Mouse (Mus musculus) kidney, adult 2 months (tissue): ENCODE measurements around the gene Ppm1n. TPM values are rescaled to one million over a fixed set of nuclear protein-coding genes. Genes with fewer than 3 reads are reported as not detected.

ENCODE experiments used
- DNase-seq: peaks from one replicate; pipeline ENCODE4 v3.0.0; 2021
- H3K27ac ChIP-seq: fragments of 200-500 bp; 2 replicates; pipeline ENCODE4 v1.5.1; 2012; ENCODE audit warnings: low read depth, low read length, control low read depth, inconsistent platforms; ENCODE audit not compliant: insufficient read depth
- H3K27me3 ChIP-seq: fragments of 200-500 bp; replicated peaks from 2 replicates; pipeline ENCODE4 v1.6.1; 2012; ENCODE audit warnings: mild to moderate bottlenecking, moderate library complexity, low read length, inconsistent platforms; ENCODE audit not compliant: control insufficient read depth, insufficient read depth
- H3K36me3 ChIP-seq: fragments of 200-500 bp; 2 replicates; pipeline ENCODE4 v1.6.1; 2012; ENCODE audit warnings: mild to moderate bottlenecking, moderate library complexity, low read length, inconsistent platforms; ENCODE audit not compliant: control insufficient read depth, insufficient read depth
- H3K4me1 ChIP-seq: fragments of 200-500 bp; 2 replicates; pipeline ENCODE4 v1.6.1; 2011; ENCODE audit warnings: low read length; ENCODE audit not compliant: control insufficient read depth, insufficient read depth
- H3K4me3 ChIP-seq: fragments of 200-500 bp; 2 replicates; pipeline ENCODE4 v1.5.1; 2011; ENCODE audit warnings: mild to moderate bottlenecking, low read depth, low read length, control low read depth; ENCODE audit not compliant: insufficient read depth
- CTCF ChIP-seq: fragments of 200-500 bp; conservative IDR thresholded peaks from 2 replicates; pipeline ENCODE4 v1.5.1; 2011; ENCODE audit warnings: low read depth, mild to moderate bottlenecking, control low read depth, low read length, moderate library complexity, mixed read lengths; ENCODE audit not compliant: insufficient read depth, insufficient read length
- POLR2A ChIP-seq: fragments of 200-500 bp; IDR thresholded peaks from one replicate; pipeline ENCODE4 v1.6.1; 2011; ENCODE audit warnings: low read depth, low read length, control low read depth
- WGBS: fragments of 180-500 bp; shearing (Covaris S2); methylation state at CpG from one replicate; pipeline ENCODE4 v1.1.7; 2018; 5-methylcytosine and 5-hydroxymethylcytosine counted together
- polyA plus RNA-seq: library from polyadenylated mRNA; depleted of rRNA; stranded (reverse); fragments of >200 nt; gene quantifications from 2 replicates; pipeline ENCODE4 v1.2.3, GENCODE M21; 2012

The Ppm1n gene
- polyA plus RNA-seq, 1 experiment, result not detected

DNA sequence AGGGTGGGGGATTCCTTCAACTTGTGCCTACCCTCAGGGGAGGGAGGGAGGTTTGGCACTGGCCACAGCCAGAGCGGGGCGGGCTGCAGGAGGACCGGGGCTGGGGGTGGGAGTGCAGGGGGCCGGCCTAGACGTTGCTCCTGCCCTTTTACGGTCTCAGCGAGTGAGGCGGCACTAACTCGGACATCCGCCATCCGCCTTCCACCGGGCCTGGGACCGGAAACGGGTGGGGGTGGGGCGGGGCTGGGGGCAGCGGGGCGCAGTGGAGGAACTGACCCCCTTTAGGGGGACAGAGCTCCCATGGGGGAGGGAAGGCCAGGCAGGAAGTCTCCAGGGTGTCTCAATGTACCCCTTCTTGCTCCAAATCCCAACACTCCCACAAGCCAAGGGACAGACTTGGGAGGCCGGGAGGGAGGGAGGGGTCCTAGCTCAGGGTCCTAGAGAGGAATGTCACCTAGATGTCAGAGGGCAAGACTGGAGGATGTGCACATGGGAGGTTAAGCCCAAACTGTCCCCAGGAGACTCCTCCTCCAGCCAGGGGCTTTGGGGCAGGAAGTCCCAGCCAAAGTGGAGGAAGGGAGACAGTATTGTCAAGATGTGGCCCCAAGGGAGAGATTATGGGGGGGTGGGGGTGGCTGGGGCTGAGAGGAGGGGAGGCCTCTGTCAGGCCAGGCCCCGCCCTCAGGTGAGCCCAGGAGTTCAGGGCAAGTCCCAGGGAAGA is 10.0 kb downstream of the Ppm1n start:
- H3K36me3 ChIP-seq, result no peaks in the 10 kb centered on the region
- H3K27me3 ChIP-seq, result no peaks in the 10 kb centered on the region
- TF ChIP-seq POLR2A, result no peak
- no peak for TF ChIP-seq CTCF
- H3K27ac ChIP-seq, result peak overlapping the region; percentile 84
- 3% methylated on average over 19 of the region's 19 CpGs for WGBS
- DNase-seq, result peak; percentile 84
- peak overlapping the region; percentile 87 for H3K4me3 ChIP-seq
- H3K4me1 ChIP-seq, result peaks cover 19% of the 10 kb centered on the region

DNA sequence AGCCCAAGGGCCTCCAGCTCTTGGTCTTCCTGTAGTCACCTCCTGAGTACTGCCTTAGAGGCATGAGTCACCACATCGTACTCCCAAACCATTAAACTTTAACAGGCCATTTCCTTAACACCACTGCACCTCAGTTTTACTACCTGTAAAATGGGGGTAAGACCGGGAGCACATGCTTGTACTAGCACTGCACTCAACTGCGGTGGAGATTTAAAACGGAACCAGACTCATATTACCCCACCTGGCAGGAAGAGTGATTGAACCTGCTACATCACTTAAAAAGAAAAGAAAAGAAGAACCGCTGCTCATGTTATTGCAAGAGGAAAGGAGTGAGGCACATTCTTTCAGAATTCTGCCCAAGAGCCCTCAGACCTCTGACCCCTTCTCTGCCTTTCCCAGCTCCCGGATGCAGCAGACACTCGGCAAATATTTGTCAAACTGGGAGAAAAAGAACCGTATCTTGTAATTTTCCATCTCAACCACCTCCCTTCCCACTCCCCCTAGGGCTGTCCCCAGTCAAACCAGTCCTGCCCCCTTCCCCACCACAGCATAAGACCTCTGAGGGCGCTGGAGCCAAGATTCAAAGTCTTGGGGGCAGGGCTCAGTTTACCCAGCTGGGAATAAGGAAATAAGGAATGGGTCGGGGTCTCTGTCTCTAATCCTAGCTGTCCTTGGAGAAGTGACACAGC is 10.7 kb downstream of the Ppm1n start:
- 16% methylated on average over 10 of the region's 10 CpGs for WGBS

DNA sequence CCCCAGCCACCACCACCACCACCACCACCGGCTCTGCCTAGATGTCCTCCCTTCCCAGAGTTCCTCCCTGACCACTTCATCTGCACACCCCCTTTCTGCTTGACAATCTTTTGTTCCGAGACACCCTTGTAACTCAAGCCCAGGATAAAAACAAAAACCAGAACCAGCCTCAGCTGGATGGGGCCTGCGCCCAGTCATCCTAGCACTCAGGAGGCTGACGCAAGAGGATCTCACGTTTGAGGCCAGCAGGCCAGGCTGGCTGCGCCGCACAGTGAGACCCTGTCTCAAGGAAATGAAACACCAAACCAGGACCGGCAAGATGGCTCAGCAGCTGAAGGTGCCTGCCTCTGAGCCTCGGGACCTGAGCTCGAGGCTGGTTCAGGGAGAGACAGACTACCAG is 12.8 kb downstream of the Ppm1n start:
- no peaks in the 10 kb centered on the region for H3K36me3 ChIP-seq
- 41% methylated on average over 10 of the region's 10 CpGs for WGBS
- TF ChIP-seq POLR2A, result no peak
- TF ChIP-seq CTCF, result no peak
- H3K27ac ChIP-seq, result peak overlapping the region; percentile 41; the same call in 1 of the 2 replicates
- no peak for DNase-seq
- no peak overlapping the region for H3K4me3 ChIP-seq
- H3K27me3 ChIP-seq, result no peaks in the 10 kb centered on the region
- H3K4me1 ChIP-seq, result peaks cover 16% of the 10 kb centered on the region

More for the DNA sequence above, 10.7 kb downstream of the Ppm1n start:
- TF ChIP-seq POLR2A (no peak), CTCF (no peak)
- no peaks in the 10 kb centered on the region for H3K36me3 ChIP-seq
- peak; percentile 71 for DNase-seq
- H3K27me3 ChIP-seq, result no peaks in the 10 kb centered on the region
- peak overlapping the region; percentile 84 for H3K27ac ChIP-seq
- H3K4me1 ChIP-seq, result peaks cover 19% of the 10 kb centered on the region
- peak overlapping the region; percentile 87 for H3K4me3 ChIP-seq

DNA sequence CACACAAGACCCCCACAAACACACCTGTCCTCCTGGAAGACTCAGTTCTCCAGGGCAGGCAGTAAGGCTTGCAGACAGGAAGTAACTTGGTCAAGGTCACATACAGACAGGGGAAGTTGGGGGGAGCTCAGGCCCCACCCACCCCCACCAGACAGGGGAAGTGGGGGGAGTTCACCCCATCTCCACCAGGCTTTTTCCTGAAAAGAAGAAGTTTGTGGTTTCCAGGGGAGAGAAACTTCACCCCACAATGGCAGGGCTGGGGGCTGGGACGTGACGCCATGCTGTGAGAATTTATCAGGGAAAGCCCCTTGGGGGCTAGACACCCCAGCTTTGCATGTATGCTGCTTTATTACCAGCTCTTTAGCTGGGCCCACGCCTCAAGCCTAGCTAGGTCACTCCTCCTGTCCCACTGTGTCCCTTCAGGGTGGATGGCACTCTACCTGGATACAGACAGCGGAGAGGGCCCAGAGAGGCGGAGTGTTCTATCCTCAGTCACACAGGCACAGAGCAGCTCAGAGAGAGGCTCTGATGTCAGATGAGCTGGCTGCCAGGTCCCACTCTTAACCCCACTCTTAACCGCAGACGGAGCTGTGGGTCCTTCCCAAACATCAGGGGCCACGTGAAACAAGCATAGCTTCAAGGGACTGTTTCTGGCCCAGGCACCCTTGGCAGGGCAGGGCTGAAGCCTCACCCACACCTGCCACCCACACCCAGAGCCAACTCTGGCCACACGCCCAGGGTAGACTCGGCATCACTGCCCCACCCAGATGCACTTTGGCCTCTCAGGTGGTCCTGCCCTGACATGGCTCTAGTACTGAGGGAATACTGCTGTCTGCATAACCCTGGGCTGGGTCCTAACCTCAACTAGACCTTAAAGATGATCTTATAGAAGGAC is 13.7 kb downstream of the Ppm1n start:
- Histone ChIP-seq H3K36me3 (no peaks in the 10 kb centered on the region), H3K4me1 (peaks cover 16% of the 10 kb centered on the region), H3K27me3 (no peaks in the 10 kb centered on the region), H3K4me3 (no peak overlapping the region), H3K27ac (no peak overlapping the region; the same call in 1 of the 2 replicates)
- peak; percentile 62 for DNase-seq
- TF ChIP-seq CTCF (no peak), POLR2A (no peak)
- WGBS, result 48% methylated on average over 10 of the region's 10 CpGs

DNA sequence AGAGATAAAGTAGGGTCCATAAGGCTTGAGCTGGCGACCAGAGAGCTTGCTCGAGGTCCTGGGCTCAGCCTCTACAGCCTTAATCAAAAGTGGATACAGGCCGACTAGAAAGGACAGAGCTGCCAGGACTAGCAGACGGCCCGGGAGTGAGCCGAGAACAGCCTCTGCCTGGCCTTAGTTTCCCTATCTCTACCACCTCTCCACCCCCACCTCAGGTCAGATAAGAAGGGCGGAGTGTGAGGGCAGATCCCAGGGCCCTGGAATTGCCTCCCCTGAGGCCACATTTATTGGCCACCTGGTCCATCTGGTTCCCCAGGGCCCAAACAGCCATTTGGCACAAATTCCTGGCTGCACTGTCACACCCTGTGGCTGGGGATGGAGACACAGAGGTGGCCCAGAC is 14.7 kb downstream of the Ppm1n start:
- H3K36me3 ChIP-seq, result no peaks in the 10 kb centered on the region; the same call in 1 of the 2 replicates
- no peaks in the 10 kb centered on the region for H3K27me3 ChIP-seq
- TF ChIP-seq POLR2A, result no peak
- TF ChIP-seq CTCF, result no peak
- WGBS, result 77% methylated on average over 7 of the region's 7 CpGs
- no peak overlapping the region for H3K4me3 ChIP-seq
- DNase-seq, result no peak
- H3K27ac ChIP-seq, result no peak overlapping the region
- H3K4me1 ChIP-seq, result peaks cover 16% of the 10 kb centered on the region

DNA sequence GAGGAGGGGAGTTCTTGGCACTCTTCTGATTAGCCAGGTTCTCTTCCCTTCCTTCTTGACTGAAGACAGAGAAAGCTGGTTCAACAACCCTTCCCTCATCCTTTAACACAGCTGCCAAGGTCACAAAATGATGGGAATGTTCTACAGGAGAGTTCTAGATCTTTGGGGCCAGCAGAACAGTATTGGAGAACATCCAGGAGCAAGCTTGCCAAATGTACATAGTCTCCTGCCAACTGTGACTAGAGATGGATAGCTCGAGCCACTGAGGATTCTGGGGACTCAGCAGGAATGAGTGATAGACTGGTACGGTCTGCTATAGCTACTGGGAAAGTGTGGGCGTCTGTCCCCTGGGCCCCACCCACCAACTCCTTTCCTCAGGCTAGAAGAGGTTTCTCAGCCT is 21.5 kb downstream of the Ppm1n start:
- 0 out of 2 replicates have a peak, but pooled peaks cover 4% of the 10 kb centered on the region for H3K4me1 ChIP-seq
- no peak overlapping the region for H3K4me3 ChIP-seq
- peak; percentile 67 for DNase-seq
- WGBS, result 20% methylated on average over 3 of the region's 3 CpGs
- H3K36me3 ChIP-seq, result no peaks in the 10 kb centered on the region; the same call in 1 of the 2 replicates
- no peak for TF ChIP-seq POLR2A
- no peak for TF ChIP-seq CTCF
- H3K27ac ChIP-seq, result no peak overlapping the region
- no peaks in the 10 kb centered on the region for H3K27me3 ChIP-seq
